Mouse (Mus musculus): ENCODE results near the gene Rapgef4.

DNA sequence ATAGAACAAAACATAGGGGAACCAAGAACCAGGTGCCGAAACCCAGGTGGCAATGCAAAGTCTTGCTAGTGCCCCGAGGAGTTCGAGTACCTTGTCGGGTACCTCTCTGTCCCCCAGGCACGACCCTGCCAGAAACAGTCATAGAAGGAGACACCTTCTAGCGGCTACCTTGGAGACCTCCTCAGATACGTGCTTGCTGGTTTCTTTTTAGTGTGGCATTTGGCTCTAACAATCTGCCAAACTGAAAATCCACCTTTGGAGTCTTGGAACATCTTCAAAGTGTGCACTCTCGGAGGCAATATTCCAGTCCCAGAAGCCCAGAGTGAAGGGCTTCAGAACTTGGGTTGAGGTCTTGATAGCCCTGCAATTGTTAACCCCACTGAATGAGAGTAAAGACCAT is 34.3 kb downstream of the Rapgef4 start:
- TF ChIP-seq CTCF (IDR thresholded peaks at IDR 0.05): no peak
- TF ChIP-seq EP300 (IDR thresholded peaks at IDR 0.05): no peak

Data from lung, postnatal 0 days (tissue).